Mouse (Mus musculus) cerebellum, adult 11 months (tissue): ENCODE results near the gene Prdm11.

Experiments
- DNase-seq: peaks from one replicate; pipeline ENCODE4 v3.0.0; 2022

The Prdm11 gene

DNA sequence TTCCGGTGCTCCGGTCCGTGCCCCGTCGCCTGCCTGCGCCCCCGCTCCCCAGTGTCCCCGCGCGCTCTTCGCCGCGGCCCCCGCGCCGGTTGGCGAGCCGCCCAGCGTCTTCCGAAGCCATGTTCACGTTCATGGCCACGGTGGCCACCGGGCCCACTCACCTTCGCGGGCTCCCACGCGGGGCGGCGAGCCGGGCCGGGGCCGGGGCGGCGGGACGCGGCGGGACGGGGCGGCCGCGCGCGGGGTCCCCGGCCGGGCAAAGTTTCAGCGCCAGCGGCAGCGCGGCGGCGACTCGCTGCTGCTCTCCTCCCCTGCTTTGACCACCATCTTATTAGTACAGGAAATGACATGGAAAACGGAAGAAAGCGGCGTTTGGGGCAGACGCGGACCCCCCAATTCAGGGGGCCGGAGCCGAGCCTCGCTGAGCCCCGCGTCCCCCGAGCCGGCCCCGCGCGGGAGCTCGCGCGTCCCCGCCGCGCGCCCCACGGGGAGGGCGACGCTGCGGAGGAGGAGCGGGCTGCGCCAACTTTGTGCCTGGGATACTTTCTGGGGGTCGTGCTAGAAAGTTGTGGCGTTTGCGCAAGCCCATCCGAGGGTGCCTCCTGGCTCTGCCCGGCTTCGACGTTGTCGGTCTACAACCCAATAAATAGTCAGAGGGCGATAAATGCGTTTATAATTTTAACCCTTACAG lies at the start of gene Prdm11:
Prdm11 (minus strand) TSS at position 350 of the 691 bp plus-strand sequence.
- DNase-seq: no peak

DNA sequence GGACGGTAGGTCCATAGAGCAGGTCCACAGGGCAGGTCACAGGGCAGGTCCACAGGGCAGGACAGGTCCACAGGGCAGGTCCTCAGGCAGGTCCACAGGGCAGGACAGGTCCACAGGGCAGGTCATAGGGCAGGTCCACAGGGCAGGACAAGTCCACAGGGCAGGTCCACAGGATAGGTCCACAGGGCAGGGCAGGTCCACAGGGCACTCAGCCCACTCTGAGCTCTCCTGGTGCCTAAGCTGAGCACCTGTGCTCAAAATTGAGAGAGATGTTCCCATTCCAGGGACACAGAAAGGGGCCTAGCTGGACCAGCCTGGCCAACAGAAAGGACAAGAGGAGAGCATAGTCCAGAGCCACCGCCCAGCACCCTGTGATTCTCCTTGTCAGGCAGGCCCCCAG lies 46.4 kb upstream of the Prdm11 start:
- no peak for DNase-seq

DNA sequence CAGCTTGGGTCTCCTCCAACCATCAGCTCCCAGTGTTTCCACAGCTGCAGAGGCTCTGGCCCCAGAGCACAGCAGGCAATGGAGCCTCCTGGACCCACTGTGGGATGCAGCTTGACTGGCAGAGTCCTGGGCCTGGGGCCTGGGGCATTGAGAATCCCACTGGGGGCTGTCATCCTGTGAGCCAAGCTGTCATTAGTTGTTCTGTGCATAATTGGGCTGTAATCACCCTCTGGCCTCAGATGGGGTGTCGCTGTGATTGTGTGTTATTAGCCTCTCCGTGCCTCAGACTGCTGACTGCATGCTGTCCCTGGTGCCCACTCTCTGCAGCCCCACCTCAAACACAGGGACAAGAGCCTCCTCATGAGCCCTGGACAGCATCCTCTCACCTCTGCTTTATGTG lies 45.7 kb upstream of the Prdm11 start:
- DNase-seq: no peak

DNA sequence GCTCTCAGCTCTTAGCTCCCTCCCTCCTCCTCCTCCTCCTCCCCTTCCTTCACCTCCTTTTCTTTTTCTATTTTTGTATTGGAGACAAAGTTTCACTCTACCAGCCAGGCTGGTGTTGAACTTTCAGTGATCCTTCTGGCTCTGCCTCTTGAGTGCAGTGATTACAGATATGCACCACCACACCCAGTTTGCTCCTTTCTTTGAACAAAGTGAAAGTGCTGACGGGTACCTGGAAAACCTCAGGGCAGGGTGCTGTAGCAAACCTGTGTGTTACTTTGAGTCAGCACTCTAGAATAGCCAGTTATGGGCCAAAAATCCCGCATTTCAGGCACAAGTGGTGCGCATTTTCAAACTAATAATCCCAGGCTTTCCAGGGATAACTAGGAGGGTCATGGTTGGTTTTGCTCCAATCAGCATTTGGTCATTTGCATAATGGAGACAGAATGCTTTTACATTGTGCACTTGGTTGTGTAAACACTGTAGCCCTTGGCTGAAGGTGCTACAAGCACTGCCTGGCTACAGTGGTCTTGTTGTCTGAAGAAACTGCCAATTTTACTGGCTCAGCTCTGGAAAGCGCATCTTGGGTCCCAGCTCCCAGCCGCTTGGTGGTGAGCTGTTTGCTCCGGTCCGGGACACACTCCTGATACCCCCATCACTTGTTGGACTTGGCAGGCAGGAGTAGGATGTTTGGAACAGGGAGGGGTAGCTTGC lies 43.6 kb upstream of the Prdm11 start:
- no peak for DNase-seq

DNA sequence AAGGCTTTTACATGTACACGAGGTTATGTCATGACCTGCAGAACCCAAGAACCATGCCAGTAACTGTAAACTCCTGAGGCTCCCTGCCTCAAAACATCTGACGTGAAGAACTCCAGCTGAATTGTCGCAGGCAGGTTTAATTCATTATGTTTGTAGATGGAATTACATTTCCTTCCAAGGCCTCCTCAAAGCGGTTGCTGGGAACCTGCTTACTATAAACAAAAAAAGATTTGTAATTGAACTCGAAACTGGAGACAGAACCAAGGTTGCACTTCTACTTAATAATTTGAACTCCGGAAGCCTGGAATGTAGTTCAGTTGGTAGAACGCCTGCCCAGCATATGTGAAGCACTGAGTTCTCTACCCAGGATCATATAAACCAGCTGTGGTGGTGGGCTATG lies 42.0 kb upstream of the Prdm11 start:
- DNase-seq: no peak

DNA sequence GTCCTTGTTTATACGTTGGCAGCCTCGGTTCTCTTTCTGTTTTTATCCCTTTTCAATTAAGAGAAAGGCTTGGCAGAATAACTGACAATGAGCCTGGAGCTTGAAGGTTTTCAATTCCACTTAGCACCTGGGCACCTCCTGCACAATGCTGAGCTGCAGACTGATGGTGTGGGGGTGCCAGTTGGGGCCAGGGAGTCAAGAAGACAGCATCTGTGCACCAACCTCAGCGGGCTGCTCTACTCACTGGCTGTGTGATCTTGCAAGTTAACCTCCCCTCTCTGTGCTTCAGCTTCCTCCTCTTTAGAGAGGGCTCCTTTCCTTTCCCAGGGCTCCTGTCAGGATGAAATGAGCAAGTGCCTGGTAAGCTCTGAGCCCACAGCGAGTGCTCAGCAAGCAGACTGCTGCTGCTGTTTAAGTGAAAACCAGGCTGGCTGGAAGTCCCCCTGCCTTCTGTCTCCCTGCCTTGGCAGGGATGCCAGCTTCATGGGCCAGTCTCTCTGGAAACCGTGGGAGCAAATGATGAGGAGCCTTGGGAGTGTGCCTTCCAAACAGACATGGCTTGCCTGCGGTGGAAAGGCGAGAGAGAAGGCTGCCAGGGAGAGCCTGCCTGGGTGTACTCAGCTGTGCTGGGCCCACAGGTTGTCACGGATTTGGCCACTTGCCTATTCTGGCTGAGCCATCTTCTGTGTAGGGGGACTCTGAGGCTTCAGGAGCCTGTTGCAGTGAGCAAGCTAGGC lies 39.5 kb upstream of the Prdm11 start:
- no peak for DNase-seq

DNA sequence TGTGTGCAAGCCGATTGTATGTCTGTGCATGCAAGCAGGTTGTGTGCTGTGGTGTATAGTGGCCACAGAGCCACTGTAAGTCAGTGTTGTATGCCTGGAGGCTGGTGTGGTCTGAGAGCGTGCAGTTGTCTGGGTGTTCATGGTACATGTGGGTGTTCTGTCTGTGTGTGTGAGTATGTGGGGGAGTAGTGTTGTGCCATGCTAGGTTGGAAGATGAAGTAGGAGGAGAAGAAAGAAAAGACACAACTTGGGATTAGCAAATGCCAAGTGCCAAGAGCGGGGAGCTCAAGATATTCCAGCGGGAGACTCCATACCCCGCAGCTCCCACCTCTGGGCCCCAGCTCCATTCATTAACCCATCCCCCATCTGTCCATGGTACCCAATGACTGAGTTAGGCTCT lies 38.5 kb upstream of the Prdm11 start:
- DNase-seq: no peak

DNA sequence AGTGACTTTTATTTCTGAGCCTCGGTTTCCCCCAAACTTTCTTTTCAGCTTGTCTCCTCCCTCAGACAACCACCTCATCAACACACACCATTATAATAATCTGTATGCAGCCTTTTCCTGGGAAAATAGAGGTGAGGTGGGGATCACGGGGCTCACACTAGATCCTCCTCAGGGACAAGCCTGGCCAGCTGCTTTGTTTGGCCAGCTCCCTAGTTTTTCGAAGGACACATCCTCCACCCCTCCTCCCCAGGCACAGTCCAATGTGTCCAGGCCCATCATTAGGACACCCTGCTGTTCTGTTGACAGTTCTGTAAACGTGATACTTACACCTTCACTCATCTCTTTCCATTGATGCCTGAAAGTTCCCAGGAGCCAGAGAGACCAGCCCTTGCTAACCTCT lies 37.4 kb upstream of the Prdm11 start:
- no peak for DNase-seq

DNA sequence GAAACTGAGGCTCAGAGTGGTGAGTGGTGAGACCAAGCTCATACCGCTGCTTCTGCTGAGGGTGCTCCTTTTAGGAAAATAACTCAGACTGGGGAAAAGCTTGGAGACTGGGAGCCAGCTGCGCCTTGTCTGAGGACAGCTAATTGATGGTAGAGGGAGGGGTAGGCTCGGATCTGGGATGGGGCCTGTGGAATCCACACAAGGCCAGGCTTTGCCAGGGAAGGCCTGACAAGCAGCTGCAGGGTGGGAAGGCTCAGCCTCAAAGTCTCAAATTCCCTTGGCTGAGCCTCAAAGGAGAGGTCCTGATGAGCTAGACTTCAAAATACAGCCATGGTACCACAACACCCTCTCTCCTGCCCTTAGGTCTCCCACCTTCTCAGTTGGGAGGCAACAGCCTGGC lies 36.9 kb upstream of the Prdm11 start:
- no peak for DNase-seq

GRCm38 (mm10) chr2:93080871-93081608 lies 35.1 kb upstream of the Prdm11 start:
- DNase-seq: no peak

DNA sequence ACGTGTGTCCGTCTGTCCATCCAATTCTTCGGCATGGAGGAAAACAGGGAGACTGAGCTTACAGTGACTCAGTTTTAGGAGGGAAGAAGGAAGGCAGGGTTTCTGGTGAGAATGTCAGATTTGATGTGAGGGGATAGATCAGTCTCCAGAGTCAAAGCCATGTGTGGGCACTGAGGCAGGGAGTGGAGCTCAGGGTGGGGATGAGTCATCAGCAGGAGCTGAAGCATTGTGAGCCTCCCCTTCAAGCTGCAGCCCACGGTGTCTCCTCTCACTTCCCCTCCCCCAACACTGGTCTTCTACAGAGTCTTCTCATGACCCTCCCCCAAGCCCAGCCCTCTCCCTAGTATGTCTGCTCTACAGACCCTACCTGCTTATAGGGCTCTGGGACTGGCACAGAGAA lies 33.4 kb upstream of the Prdm11 start:
- no peak for DNase-seq

GRCm38 (mm10) chr2:93076578-93076955 lies 30.6 kb upstream of the Prdm11 start:
- no peak for DNase-seq

- peak; percentile 58 for DNase-seq
Measured at GRCm38 (mm10) chr2:93075738-93076577, 30.0 kb upstream of the Prdm11 start.

- DNase-seq: no peak
Measured at GRCm38 (mm10) chr2:93071656-93072055, 25.7 kb upstream of the Prdm11 start.

- DNase-seq: peak; percentile 35
Measured at GRCm38 (mm10) chr2:93068942-93069341, 23.0 kb upstream of the Prdm11 start.

GRCm38 (mm10) chr2:93063347-93063746 lies 17.4 kb upstream of the Prdm11 start:
- DNase-seq: peak; percentile 48

DNA sequence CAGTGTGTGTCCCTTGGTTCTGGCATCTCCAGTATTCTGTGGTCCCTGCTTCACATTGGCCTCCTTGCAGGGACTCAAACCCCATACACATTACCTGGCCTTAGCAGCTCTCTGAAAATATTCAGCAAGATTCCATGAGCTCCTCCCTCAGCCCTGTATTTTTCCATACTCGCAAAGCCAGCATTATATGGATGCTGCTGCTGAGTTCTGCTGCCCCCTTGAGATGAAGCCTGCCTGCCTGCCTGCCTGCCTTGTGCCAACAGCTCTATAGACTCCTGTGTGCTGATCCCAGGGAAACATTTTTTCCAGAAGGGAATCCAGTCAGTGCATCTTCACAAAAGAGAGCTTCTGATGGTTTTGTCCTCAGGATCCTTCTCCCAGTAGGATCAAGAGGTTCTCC lies 5.9 kb upstream of the Prdm11 start:
- no peak for DNase-seq

DNA sequence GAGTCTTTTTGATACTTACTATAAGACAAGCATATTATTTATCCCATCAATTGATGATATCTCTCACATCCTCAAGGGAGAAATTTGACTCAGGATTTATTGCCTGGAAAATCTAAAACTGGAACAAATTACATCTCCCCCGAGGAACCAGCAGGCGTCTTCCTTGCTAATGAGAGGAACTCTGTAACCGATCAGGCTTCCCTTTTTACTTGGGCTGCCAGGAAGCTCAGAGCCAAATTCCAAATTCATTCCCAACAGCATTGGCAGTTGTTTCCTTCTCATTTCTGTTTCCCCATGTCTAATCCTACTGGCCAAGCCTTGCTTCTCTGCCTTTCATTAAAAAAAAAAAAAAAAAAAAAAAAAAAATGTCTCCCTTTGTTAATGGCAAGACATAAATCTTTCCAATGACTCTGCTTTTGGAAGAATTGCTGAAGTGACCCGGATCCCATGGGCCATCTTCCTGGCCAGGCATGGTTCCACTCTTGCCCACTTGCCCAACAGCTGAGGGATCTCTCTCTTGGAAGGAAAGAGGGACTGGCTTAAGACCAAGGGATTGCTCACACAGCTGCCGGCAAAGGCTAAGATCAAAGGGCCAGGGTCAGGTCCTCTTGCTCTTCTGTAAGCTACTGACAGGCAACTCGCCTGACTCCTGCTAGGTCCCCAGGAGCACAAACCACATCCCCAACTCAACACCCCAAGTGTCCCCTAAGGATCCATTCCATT lies 2.8 kb upstream of the Prdm11 start:
- no peak for DNase-seq

GRCm38 (mm10) chr2:93047491-93048050 lies 1.6 kb upstream of the Prdm11 start:
- DNase-seq: no peak

DNA sequence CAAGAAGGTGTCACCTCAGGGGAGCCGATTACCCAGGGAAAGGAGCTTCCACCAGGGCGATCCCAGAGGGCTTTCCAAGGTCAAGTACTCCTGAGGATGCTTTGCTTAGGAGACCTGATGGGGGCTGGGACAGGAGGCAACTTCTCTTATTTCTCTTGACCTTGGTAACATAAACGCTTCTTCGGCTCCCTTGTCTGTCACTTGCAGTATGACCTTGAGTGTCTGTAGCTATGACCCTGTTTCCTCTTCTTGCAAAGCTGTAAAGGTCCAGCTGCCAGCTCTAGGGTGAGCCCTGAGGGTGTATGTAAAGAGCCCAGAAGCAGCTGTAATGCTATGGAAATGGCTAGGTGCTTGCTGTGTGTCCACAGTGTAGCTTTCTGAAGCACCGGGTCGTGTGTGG lies 1.1 kb upstream of the Prdm11 start:
- no peak for DNase-seq

- DNase-seq: no peak
Measured at GRCm38 (mm10) chr2:93046509-93046835, 505 bp upstream of the Prdm11 start.
